Mouse (Mus musculus): ENCODE results near the gene Olfr641.

Olfr641 gene

DNA sequence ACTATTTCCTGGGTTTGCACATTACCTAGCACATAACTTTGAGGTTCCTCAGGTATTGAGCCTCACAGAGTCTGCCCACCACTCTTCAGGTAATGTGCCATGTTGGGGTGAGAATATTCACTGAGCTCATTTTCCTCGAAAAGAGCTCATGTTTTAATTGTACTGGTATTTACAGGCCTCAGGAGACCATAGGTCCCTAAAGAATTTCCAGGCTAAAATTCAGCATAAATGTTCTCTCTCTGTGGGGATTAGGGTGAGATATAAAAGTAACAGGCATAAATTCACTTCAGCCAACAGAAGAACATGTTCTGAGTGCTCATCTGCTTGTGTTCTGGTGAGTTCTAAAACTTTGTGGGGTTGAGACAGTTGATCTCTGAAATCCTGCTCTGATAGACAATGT, at the start of gene Olfr641:
Olfr641 (plus strand) TSS at position 301 of the 400 bp plus-strand sequence.
- DNase-seq (ENCODE audit: low read depth, low spot score): no peak

DNA sequence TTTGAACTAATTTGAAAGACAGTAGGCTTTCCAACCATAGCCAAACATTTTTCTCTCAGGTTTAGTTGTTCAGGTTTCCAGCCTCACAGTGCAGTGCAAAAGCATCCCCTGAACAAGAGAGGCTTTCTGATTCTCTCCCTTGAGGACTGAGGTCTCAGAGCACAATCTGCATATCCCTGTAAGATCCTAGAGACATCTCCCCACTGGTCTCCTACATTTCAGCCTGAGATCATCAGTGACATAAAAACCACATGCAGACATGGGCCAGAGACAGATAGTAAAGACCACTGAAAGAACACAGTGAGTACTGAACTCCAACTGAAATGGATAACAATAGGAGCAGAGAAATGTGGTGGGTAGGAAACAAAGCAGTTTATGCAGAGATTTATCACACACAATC, 36.8 kb upstream of the Olfr641 start, which contains the start of gene Olfr638:
Olfr638 (plus strand) TSS at position 301 of the 400 bp plus-strand sequence.
- no peak for DNase-seq (ENCODE audit: low read depth, low spot score)

- DNase-seq (ENCODE audit: low read depth, low spot score): no peak
These were observed 36.1 kb upstream of the Olfr641 start for GRCm38 (mm10) chr7:103999124-103999523.

DNA sequence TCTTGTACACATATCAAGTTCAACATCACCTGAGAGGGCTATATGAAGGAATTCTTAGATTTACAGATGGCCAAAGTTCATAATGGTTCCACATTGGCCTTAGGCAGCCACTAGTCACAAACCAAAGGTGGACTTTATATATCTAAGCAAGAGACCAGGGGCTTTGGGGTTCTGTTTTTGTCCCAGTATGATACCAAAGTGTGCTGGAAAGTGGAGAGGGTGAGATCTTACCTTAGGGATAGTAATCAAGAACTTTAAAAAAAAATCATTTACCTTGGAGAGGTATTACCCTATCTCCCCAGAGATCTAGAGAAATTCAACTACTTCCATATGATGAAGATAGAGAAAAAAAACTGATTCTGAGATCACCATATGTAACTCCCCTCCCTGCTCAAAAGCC, 18.0 kb upstream of the Olfr641 start, which contains the start of gene Olfr639:
Olfr639 (minus strand) TSS at position 101 of the 400 bp plus-strand sequence.
- no peak for DNase-seq (ENCODE audit: low read depth, low spot score)

GRCm38 (mm10) chr7:104018953-104019352, 16.3 kb upstream of the Olfr641 start:
- DNase-seq (ENCODE audit: low read depth, low spot score): no peak

- no peak for DNase-seq (ENCODE audit: low read depth, low spot score)
These were observed 13.6 kb upstream of the Olfr641 start for GRCm38 (mm10) chr7:104021651-104022050.

DNA sequence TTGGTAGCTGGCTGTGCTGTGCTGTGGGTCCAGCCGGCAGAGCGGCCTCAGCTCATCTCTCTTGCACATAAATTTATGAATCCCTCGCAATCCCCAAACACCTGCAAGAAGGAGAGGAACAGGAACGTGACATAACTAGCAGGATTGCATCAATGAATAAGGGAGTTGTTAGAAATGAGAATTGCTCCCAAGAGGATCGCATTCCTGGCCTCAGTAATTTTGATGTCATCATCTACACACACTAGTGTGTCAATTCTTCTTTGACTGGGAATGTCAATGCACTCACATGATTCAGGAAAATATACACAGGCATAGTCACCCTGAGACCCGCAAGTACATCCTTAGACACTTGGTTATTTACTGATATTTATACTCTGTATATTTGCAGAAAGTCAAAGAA, 9.8 kb upstream of the Olfr641 start, which contains the start of gene Olfr640:
Olfr640 (minus strand) TSS at position 101 of the 400 bp plus-strand sequence.
- DNase-seq (ENCODE audit: low read depth, low spot score): no peak

- DNase-seq (ENCODE audit: low read depth, low spot score): no peak
These were observed 8.3 kb upstream of the Olfr641 start for GRCm38 (mm10) chr7:104026978-104027377.

- DNase-seq (ENCODE audit: low read depth, low spot score): no peak
These were observed 15.5 kb downstream of the Olfr641 start for GRCm38 (mm10) chr7:104050745-104051144.

DNA sequence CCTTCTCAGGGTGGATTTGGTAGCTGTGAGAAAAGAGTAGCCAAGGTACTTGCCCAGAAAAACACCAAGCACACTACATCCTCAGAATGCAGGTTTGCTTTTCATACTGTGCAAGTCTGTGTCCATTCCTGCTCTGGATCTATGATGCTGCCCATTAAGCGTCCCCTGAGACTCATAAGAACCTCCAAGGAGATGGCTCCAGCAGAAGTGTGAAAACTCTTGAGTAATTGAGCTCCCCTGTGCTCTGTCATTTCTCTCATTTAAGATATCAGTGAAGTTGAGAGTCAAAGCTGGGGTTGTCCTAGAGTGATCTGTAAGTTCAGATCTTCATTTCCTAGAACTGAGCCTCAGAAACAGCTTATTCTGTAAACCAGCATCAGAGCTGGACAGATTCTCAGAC, 17.3 kb downstream of the Olfr641 start, which contains the start of gene Olfr642:
Olfr642 (minus strand) TSS at position 101 of the 400 bp plus-strand sequence.
- DNase-seq (ENCODE audit: low read depth, low spot score): no peak

- no peak for DNase-seq (ENCODE audit: low read depth, low spot score)
These were observed 24.0 kb downstream of the Olfr641 start for GRCm38 (mm10) chr7:104059215-104059614.

DNA sequence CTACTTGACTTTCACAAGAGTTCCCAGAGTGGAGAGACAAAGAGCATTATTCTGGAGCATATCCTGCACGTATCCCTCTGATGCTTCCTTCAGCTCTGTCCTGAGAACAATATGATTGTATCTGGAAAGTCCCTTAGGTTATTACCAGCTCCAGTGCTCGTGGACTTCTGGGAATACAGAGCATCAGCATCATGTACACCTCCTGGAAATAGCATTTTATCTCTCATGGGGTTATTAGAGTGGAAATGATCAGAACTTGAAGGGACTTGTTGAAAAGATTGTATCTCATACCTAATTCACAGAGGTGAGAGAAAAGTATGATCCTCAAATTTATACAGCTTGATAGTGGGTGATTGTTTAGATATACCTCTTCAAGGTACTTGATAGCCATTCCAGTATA, 26.1 kb downstream of the Olfr641 start, which contains the start of gene 4930516K23Rik:
4930516K23Rik (minus strand) TSS at position 101 of the 400 bp plus-strand sequence.
- DNase-seq (ENCODE audit: low read depth, low spot score): no peak

GRCm38 (mm10) chr7:104071769-104072168, 36.5 kb downstream of the Olfr641 start, which contains the start of gene Olfr644:
Gene Olfr644, minus strand, starts transcription at chr7:104071869.
- DNase-seq (ENCODE audit: low read depth, low spot score): no peak

DNA sequence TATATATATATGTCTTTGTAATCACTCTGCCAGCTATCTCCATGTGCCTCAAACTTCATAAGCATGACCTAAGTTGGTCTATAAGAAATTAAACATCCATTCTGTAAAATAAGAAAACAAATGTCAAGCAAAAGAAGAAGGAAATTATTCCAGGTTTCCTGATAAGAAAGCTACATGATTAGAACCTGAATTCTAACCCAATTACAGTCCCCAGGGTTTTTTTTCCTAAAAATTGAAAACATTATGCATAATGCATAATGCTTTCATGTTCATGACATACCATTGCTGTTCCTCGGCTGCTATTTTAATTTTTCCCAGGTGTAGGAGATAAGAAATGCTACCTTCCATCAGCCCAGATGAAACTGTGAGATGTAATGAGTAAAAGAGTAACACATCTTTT, 50.1 kb downstream of the Olfr641 start, which contains the start of gene Olfr645:
Olfr645 (minus strand) TSS at position 101 of the 400 bp plus-strand sequence.
- no peak for DNase-seq (ENCODE audit: low read depth, low spot score)
